Mouse (Mus musculus): ENCODE results near the gene Sos2. TPM values are rescaled to one million over a fixed set of nuclear protein-coding genes. Genes with fewer than 3 reads are reported as not detected.

Sos2 gene
- total and polyA plus RNA-seq, 3 experiments = 11.6 to 123 (median 39.9) TPM

DNA sequence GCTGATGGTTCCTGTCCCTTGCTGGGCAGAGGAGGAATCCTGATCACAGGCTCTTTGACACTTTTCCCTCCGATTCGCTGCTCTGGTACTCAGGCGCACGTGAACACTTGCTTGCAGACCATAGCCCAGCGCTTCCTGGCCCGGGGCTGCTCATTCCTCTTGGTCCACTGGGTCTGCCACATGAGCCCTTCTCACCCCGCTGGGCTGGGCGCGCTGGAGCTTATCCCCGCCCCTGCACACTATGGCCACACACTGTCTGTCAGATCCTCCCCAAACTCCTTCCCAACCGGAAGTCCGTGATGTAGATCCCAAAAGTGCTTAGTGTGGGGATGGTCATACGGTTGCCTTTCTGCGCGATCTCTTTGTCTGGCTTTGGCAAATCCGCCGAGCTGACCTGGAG is 11.8 kb upstream of the Sos2 start:
- no peak for DNase-seq (ENCODE audit: low spot score)
- ATAC-seq (ENCODE audit: extremely low read depth, insufficient number of reproducible peaks, low FRiP score, poor library complexity, severe bottlenecking) = no peak
- H3K36me3 ChIP-seq (replicated peaks) = peaks cover 43% of the 10 kb centered on the region
- TF ChIP-seq POLR2AphosphoS5 (IDR thresholded peaks at IDR 0.05; ENCODE audit: insufficient replicate concordance, low read depth, low read length) (no peak), GATA1 (IDR thresholded peaks at IDR 0.05; ENCODE audit: borderline replicate concordance, low read length) (no peak)
- H3K27me3 ChIP-seq (ENCODE audit: insufficient read depth, low read length) = no peaks in the 10 kb centered on the region
- H3K4me1 ChIP-seq (ENCODE audit: insufficient read depth, low read depth, low read length) = no peaks in the 10 kb centered on the region
- H3K9me3 ChIP-seq (replicated peaks) = no peaks in the 10 kb centered on the region
- no peak overlapping the region for H3K4me3 ChIP-seq (ENCODE audit: low read depth, low read length)

DNA sequence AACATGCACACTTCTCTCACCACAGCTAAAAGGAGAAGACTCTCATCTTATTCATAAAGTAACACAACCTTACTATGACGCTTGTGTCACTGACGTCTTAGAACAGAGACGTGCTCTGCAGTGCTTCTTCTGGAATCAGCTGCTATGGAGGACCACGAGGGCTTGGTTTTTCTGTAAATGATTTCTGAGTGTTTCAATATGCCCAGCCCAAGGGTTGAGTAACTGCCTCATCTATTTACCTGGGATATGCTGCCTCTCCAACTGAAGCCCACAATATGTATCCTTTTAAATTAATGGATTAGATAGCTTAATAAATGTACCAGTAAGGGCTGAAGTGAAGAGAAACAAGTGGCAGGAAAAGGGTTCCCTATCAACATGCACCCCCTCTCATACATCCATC is 9.1 kb upstream of the Sos2 start:
- DNase-seq (ENCODE audit: low spot score) (no peak), ATAC-seq (ENCODE audit: extremely low read depth, insufficient number of reproducible peaks, low FRiP score, poor library complexity, severe bottlenecking) (no peak)
- H3K36me3 ChIP-seq (replicated peaks) = peaks cover 29% of the 10 kb centered on the region
- H3K9me3 ChIP-seq (replicated peaks) = no peaks in the 10 kb centered on the region
- TF ChIP-seq TAL1 (conservative IDR thresholded peaks at IDR 0.05; ENCODE audit: low read depth, low read length) (no peak), GATA1 (IDR thresholded peaks at IDR 0.05; ENCODE audit: borderline replicate concordance, low read length) (no peak), GATA2 (IDR thresholded peaks at IDR 0.05; ENCODE audit: borderline replicate concordance, low read depth, low read length) (no peak), CTCF (IDR thresholded peaks at IDR 0.05; ENCODE audit: low read depth, low read length) (no peak), POLR2AphosphoS5 (IDR thresholded peaks at IDR 0.05; ENCODE audit: insufficient replicate concordance, low read depth, low read length) (no peak)
- H3K4me1 ChIP-seq (ENCODE audit: insufficient read depth, low read depth, low read length) = no peaks in the 10 kb centered on the region
- H3K27me3 ChIP-seq (ENCODE audit: insufficient read depth, low read length) = no peaks in the 10 kb centered on the region
- H3K4me3 ChIP-seq (ENCODE audit: low read depth, low read length) = no peak overlapping the region

DNA sequence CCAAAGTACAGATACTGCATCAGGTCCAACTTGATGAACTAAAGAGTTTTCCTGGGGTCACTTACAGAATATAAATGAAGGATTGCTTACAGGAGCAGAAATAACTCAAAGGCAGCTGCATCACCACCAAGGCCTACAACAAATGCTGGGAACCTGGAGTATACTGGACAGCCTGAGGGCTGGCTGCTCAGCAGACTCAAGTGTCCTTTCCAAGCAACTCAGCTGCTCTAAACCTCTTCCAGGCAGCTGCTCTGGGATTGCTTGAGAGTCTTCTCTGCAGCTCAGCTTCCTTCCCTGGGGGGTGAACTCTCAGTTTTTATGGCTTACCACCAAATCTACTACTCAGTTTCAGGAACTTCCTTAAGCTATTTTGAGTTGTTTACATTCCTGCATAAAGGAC is 7.4 kb upstream of the Sos2 start:
- TF ChIP-seq TAL1 (conservative IDR thresholded peaks at IDR 0.05; ENCODE audit: low read depth, low read length) (no peak), GATA1 (IDR thresholded peaks at IDR 0.05; ENCODE audit: borderline replicate concordance, low read length) (no peak), GATA2 (IDR thresholded peaks at IDR 0.05; ENCODE audit: borderline replicate concordance, low read depth, low read length) (no peak), CTCF (IDR thresholded peaks at IDR 0.05; ENCODE audit: low read depth, low read length) (no peak), POLR2AphosphoS5 (IDR thresholded peaks at IDR 0.05; ENCODE audit: insufficient replicate concordance, low read depth, low read length) (no peak)
- Histone ChIP-seq H3K36me3 (replicated peaks) (peaks cover 20% of the 10 kb centered on the region), H3K9me3 (replicated peaks) (no peaks in the 10 kb centered on the region), H3K27me3 (ENCODE audit: insufficient read depth, low read length) (no peaks in the 10 kb centered on the region), H3K4me3 (ENCODE audit: low read depth, low read length) (no peak overlapping the region), H3K4me1 (ENCODE audit: insufficient read depth, low read depth, low read length) (no peaks in the 10 kb centered on the region)
- DNase-seq (ENCODE audit: low spot score) (no peak), ATAC-seq (ENCODE audit: extremely low read depth, insufficient number of reproducible peaks, low FRiP score, poor library complexity, severe bottlenecking) (no peak)

DNA sequence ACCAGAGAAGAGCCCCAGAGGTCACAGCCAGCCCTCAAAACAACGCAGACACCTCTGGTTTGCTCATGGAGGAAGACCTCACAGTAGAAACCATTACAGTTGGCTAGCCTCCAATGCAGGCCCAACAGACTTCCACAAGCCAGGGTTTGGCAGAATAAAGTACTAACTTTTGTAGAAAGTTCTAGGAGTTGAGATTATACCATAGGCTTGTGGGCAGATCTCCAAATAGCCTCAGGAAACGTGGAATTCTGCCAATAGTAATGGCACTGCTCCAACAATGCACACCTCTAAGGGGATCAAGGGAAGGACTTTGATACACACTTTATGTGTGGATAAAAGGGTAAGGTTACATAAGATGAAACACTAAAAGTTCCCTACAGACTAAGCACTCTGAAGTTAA is 6.7 kb upstream of the Sos2 start:
- no peaks in the 10 kb centered on the region for H3K9me3 ChIP-seq (replicated peaks)
- no peak for ATAC-seq (ENCODE audit: extremely low read depth, insufficient number of reproducible peaks, low FRiP score, poor library complexity, severe bottlenecking)
- DNase-seq (ENCODE audit: low spot score) = no peak
- H3K27me3 ChIP-seq (ENCODE audit: insufficient read depth, low read length) = no peaks in the 10 kb centered on the region
- peaks cover 4% of the 10 kb centered on the region for H3K4me1 ChIP-seq (ENCODE audit: insufficient read depth, low read depth, low read length)
- peaks cover 14% of the 10 kb centered on the region for H3K36me3 ChIP-seq (replicated peaks)
- H3K4me3 ChIP-seq (ENCODE audit: low read depth, low read length) = no peak overlapping the region
- TF ChIP-seq POLR2AphosphoS5 (IDR thresholded peaks at IDR 0.05; ENCODE audit: insufficient replicate concordance, low read depth, low read length) (no peak), GATA1 (IDR thresholded peaks at IDR 0.05; ENCODE audit: borderline replicate concordance, low read length) (no peak), GATA2 (IDR thresholded peaks at IDR 0.05; ENCODE audit: borderline replicate concordance, low read depth, low read length) (no peak), CTCF (IDR thresholded peaks at IDR 0.05; ENCODE audit: low read depth, low read length) (no peak), TAL1 (conservative IDR thresholded peaks at IDR 0.05; ENCODE audit: low read depth, low read length) (no peak)

DNA sequence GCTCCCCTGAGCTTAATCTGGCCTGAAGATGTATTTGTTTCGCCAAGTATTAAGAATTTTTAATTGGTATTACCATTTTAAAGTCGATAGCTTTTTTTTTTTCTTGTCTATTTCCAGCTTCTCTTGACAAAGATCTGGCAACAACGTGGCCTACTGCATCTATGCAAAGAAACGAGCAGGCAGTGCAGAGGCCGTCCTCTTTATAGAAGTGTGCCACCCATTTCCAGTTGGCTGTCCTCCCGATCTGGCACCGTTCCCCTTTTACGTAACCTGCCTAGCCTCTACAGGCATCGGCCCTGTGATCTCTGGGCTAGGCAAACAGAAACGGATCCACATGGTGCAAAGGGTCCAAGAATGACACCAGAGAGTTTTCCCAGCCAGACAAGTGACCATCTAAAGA is 1.9 kb upstream of the Sos2 start:
- H3K36me3 ChIP-seq (replicated peaks) = no peaks in the 10 kb centered on the region
- ATAC-seq (ENCODE audit: extremely low read depth, insufficient number of reproducible peaks, low FRiP score, poor library complexity, severe bottlenecking) (no peak), DNase-seq (ENCODE audit: low spot score) (peak; percentile 23)
- H3K4me3 ChIP-seq (ENCODE audit: low read depth, low read length) = no peak overlapping the region
- TF ChIP-seq TAL1 (conservative IDR thresholded peaks at IDR 0.05; ENCODE audit: low read depth, low read length) = no peak
- TF ChIP-seq GATA2 (IDR thresholded peaks at IDR 0.05; ENCODE audit: borderline replicate concordance, low read depth, low read length) = no peak
- no peak for TF ChIP-seq GATA1 (IDR thresholded peaks at IDR 0.05; ENCODE audit: borderline replicate concordance, low read length)
- TF ChIP-seq POLR2AphosphoS5 (IDR thresholded peaks at IDR 0.05; ENCODE audit: insufficient replicate concordance, low read depth, low read length) = no peak
- no peak for TF ChIP-seq CTCF (IDR thresholded peaks at IDR 0.05; ENCODE audit: low read depth, low read length)
- peaks cover 25% of the 10 kb centered on the region for H3K4me1 ChIP-seq (ENCODE audit: insufficient read depth, low read depth, low read length)
- H3K9me3 ChIP-seq (replicated peaks) = no peaks in the 10 kb centered on the region
- no peaks in the 10 kb centered on the region for H3K27me3 ChIP-seq (ENCODE audit: insufficient read depth, low read length)

DNA sequence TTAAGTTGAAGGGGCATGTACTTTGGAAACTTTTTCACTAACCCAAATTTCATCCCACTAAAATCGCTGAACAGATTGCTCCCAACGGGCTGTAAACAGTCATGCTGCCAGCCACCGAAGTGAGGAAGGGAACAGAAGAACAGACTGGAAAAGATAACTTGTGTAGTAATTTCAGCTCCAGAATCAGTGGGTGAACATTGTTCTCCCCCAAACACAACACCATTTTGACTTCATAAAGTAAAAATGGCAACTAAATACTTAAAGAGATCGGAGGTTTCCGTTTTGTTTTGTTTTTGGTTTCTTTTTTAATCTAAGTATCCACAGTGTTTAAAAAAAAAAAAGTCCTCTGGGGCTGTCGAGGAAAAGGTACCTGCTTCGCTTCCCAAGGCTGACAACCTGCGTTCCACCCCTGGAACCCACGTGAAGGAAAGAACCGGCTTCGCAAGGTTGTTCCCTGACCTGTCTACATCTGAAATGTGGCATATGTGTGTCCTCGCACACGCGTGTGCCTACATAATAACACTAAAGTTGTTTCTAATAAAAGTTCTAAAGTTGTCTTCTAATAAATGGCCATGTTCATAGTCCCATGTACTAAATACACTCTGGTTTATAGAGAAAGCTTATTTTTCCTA is 1.3 kb upstream of the Sos2 start:
- Histone ChIP-seq H3K4me3 (ENCODE audit: low read depth, low read length) (no peak overlapping the region; the same call in 1 of the 2 replicates), H3K4me1 (ENCODE audit: insufficient read depth, low read depth, low read length) (peaks cover 28% of the 10 kb centered on the region), H3K36me3 (replicated peaks) (no peaks in the 10 kb centered on the region), H3K27me3 (ENCODE audit: insufficient read depth, low read length) (no peaks in the 10 kb centered on the region), H3K9me3 (replicated peaks) (no peaks in the 10 kb centered on the region)
- no peak for TF ChIP-seq POLR2AphosphoS5 (IDR thresholded peaks at IDR 0.05; ENCODE audit: insufficient replicate concordance, low read depth, low read length)
- TF ChIP-seq GATA2 (IDR thresholded peaks at IDR 0.05; ENCODE audit: borderline replicate concordance, low read depth, low read length) = no peak
- no peak for TF ChIP-seq CTCF (IDR thresholded peaks at IDR 0.05; ENCODE audit: low read depth, low read length)
- no peak for TF ChIP-seq TAL1 (conservative IDR thresholded peaks at IDR 0.05; ENCODE audit: low read depth, low read length)
- TF ChIP-seq GATA1 (IDR thresholded peaks at IDR 0.05; ENCODE audit: borderline replicate concordance, low read length) = no peak
- DNase-seq (ENCODE audit: low spot score) (no peak), ATAC-seq (ENCODE audit: extremely low read depth, insufficient number of reproducible peaks, low FRiP score, poor library complexity, severe bottlenecking) (no peak)

Data from G1E (cell line).